Mouse (Mus musculus): ENCODE measurements around the gene Myo5c. TPM values are rescaled to one million over a fixed set of nuclear protein-coding genes. Genes with fewer than 3 reads are reported as not detected.

Gene Myo5c
- polyA plus RNA-seq, 1 experiment: 8.4 TPM

DNA sequence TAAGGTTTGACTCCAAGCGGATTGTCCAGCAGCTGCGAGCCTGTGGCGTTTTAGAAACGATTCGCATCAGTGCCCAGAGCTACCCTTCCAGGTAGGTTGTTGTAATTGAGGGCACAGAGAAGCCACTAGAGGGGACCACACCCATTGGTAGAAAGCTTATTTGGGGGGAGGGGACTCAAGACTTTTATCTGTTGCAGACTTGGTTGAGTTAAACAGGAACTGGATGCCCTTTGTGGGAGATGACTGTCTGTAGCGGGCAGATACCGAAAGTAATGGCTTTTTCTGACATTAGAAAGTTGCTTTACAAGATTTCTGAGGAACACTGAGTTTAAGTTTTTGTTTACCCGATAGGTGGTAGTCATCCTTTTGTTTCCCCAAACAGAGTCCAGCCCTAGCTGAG is 39.7 kb downstream of the Myo5c start:
- Histone ChIP-seq H3K27me3 (ENCODE audit: control insufficient read depth, insufficient read depth, low read length) (no peaks in the 10 kb centered on the region), H3K36me3 (ENCODE audit: control insufficient read depth, insufficient read depth, low read length) (no peaks in the 10 kb centered on the region), H3K4me3 (ENCODE audit: control insufficient read depth, insufficient read depth, low read length) (no peak overlapping the region), H3K4me1 (replicated peaks; ENCODE audit: control insufficient read depth, insufficient read depth, low read length) (no peaks in the 10 kb centered on the region), H3K27ac (ENCODE audit: control insufficient read depth, insufficient read depth, low read length) (no peak overlapping the region)
- DNase-seq: no peak
- 92% methylated on average over 8 of the region's 8 CpGs for WGBS
- TF ChIP-seq POLR2A (IDR thresholded peaks at IDR 0.05; ENCODE audit: control insufficient read depth, extremely low read depth, insufficient read depth, low read length, poor library complexity): no peak
- TF ChIP-seq CTCF (IDR thresholded peaks at IDR 0.05; ENCODE audit: borderline replicate concordance, control insufficient read depth, extremely low read depth, insufficient read depth, low read length, poor library complexity): no peak

- no peak for DNase-seq
- Histone ChIP-seq H3K27ac (ENCODE audit: control insufficient read depth, insufficient read depth, low read length) (no peak overlapping the region), H3K4me1 (replicated peaks; ENCODE audit: control insufficient read depth, insufficient read depth, low read length) (no peaks in the 10 kb centered on the region), H3K36me3 (ENCODE audit: control insufficient read depth, insufficient read depth, low read length) (no peaks in the 10 kb centered on the region), H3K4me3 (ENCODE audit: control insufficient read depth, insufficient read depth, low read length) (no peak overlapping the region), H3K27me3 (ENCODE audit: control insufficient read depth, insufficient read depth, low read length) (no peaks in the 10 kb centered on the region)
- TF ChIP-seq POLR2A (IDR thresholded peaks at IDR 0.05; ENCODE audit: control insufficient read depth, extremely low read depth, insufficient read depth, low read length, poor library complexity) (no peak), CTCF (IDR thresholded peaks at IDR 0.05; ENCODE audit: borderline replicate concordance, control insufficient read depth, extremely low read depth, insufficient read depth, low read length, poor library complexity) (no peak)
- 89% methylated on average over 6 of the region's 6 CpGs for WGBS
These were observed 41.8 kb downstream of the Myo5c start for GRCm38 (mm10) chr9:75273646-75274045.

DNA sequence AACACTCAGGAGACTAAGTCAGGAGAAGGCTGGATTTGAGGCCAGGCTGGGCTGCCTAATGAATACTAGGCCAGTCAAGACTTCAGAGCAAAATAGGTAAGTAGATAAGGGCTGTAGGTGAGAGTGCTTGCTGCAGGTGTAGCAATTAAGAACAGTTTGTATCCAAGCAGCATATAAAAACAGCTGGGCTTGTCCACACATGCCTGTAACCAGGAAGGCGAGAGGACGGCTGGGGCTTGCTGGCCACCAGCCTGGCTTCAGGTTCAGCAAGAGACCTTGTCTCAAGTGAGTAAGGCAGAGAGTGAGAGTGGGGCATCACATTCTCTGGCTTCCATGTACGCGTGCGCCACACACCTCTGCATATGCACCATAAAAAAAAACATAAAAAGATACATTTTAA is 42.7 kb downstream of the Myo5c start:
- no peak for DNase-seq
- no peaks in the 10 kb centered on the region for H3K27me3 ChIP-seq (ENCODE audit: control insufficient read depth, insufficient read depth, low read length)
- TF ChIP-seq POLR2A (IDR thresholded peaks at IDR 0.05; ENCODE audit: control insufficient read depth, extremely low read depth, insufficient read depth, low read length, poor library complexity) (no peak), CTCF (IDR thresholded peaks at IDR 0.05; ENCODE audit: borderline replicate concordance, control insufficient read depth, extremely low read depth, insufficient read depth, low read length, poor library complexity) (no peak)
- no peaks in the 10 kb centered on the region for H3K36me3 ChIP-seq (ENCODE audit: control insufficient read depth, insufficient read depth, low read length)
- H3K27ac ChIP-seq (ENCODE audit: control insufficient read depth, insufficient read depth, low read length): no peak overlapping the region
- H3K4me3 ChIP-seq (ENCODE audit: control insufficient read depth, insufficient read depth, low read length): no peak overlapping the region
- 92% methylated on average over 5 of the region's 5 CpGs for WGBS
- no peaks in the 10 kb centered on the region for H3K4me1 ChIP-seq (replicated peaks; ENCODE audit: control insufficient read depth, insufficient read depth, low read length)

- Histone ChIP-seq H3K27ac (ENCODE audit: control insufficient read depth, insufficient read depth, low read length) (no peak overlapping the region), H3K27me3 (ENCODE audit: control insufficient read depth, insufficient read depth, low read length) (no peaks in the 10 kb centered on the region), H3K4me1 (replicated peaks; ENCODE audit: control insufficient read depth, insufficient read depth, low read length) (no peaks in the 10 kb centered on the region), H3K4me3 (ENCODE audit: control insufficient read depth, insufficient read depth, low read length) (no peak overlapping the region), H3K36me3 (ENCODE audit: control insufficient read depth, insufficient read depth, low read length) (no peaks in the 10 kb centered on the region)
- TF ChIP-seq POLR2A (IDR thresholded peaks at IDR 0.05; ENCODE audit: control insufficient read depth, extremely low read depth, insufficient read depth, low read length, poor library complexity) (no peak), CTCF (IDR thresholded peaks at IDR 0.05; ENCODE audit: borderline replicate concordance, control insufficient read depth, extremely low read depth, insufficient read depth, low read length, poor library complexity) (no peak)
- DNase-seq: no peak
- WGBS: 96% methylated on average over 9 of the region's 9 CpGs
These were observed 43.2 kb downstream of the Myo5c start for GRCm38 (mm10) chr9:75275051-75275450.

GRCm38 (mm10) chr9:75280814-75281213 is 49.0 kb downstream of the Myo5c start:
- 83% methylated on average over 5 of the region's 5 CpGs for WGBS
- no peak overlapping the region for H3K4me3 ChIP-seq (ENCODE audit: control insufficient read depth, insufficient read depth, low read length)
- H3K27ac ChIP-seq (ENCODE audit: control insufficient read depth, insufficient read depth, low read length): no peak overlapping the region
- DNase-seq: peak; percentile 58
- H3K4me1 ChIP-seq (replicated peaks; ENCODE audit: control insufficient read depth, insufficient read depth, low read length): no peaks in the 10 kb centered on the region
- TF ChIP-seq POLR2A (IDR thresholded peaks at IDR 0.05; ENCODE audit: control insufficient read depth, extremely low read depth, insufficient read depth, low read length, poor library complexity): no peak
- TF ChIP-seq CTCF (IDR thresholded peaks at IDR 0.05; ENCODE audit: borderline replicate concordance, control insufficient read depth, extremely low read depth, insufficient read depth, low read length, poor library complexity): no peak
- H3K27me3 ChIP-seq (ENCODE audit: control insufficient read depth, insufficient read depth, low read length): no peaks in the 10 kb centered on the region
- H3K36me3 ChIP-seq (ENCODE audit: control insufficient read depth, insufficient read depth, low read length): no peaks in the 10 kb centered on the region

- H3K27me3 ChIP-seq (ENCODE audit: control insufficient read depth, insufficient read depth, low read length): no peaks in the 10 kb centered on the region
- no peaks in the 10 kb centered on the region for H3K36me3 ChIP-seq (ENCODE audit: control insufficient read depth, insufficient read depth, low read length)
- no peaks in the 10 kb centered on the region for H3K4me1 ChIP-seq (replicated peaks; ENCODE audit: control insufficient read depth, insufficient read depth, low read length)
- TF ChIP-seq CTCF (IDR thresholded peaks at IDR 0.05; ENCODE audit: borderline replicate concordance, control insufficient read depth, extremely low read depth, insufficient read depth, low read length, poor library complexity): no peak
- no peak for TF ChIP-seq POLR2A (IDR thresholded peaks at IDR 0.05; ENCODE audit: control insufficient read depth, extremely low read depth, insufficient read depth, low read length, poor library complexity)
- no peak for DNase-seq
- no peak overlapping the region for H3K4me3 ChIP-seq (ENCODE audit: control insufficient read depth, insufficient read depth, low read length)
- H3K27ac ChIP-seq (ENCODE audit: control insufficient read depth, insufficient read depth, low read length): no peak overlapping the region
- WGBS: 95% methylated on average over 2 of the region's 2 CpGs
These were observed 50.4 kb downstream of the Myo5c start for GRCm38 (mm10) chr9:75282179-75282578.

- H3K36me3 ChIP-seq (ENCODE audit: control insufficient read depth, insufficient read depth, low read length): no peaks in the 10 kb centered on the region
- no peak overlapping the region for H3K27ac ChIP-seq (ENCODE audit: control insufficient read depth, insufficient read depth, low read length)
- H3K4me1 ChIP-seq (replicated peaks; ENCODE audit: control insufficient read depth, insufficient read depth, low read length): no peaks in the 10 kb centered on the region
- no peak overlapping the region for H3K4me3 ChIP-seq (ENCODE audit: control insufficient read depth, insufficient read depth, low read length)
- TF ChIP-seq CTCF (IDR thresholded peaks at IDR 0.05; ENCODE audit: borderline replicate concordance, control insufficient read depth, extremely low read depth, insufficient read depth, low read length, poor library complexity) (no peak), POLR2A (IDR thresholded peaks at IDR 0.05; ENCODE audit: control insufficient read depth, extremely low read depth, insufficient read depth, low read length, poor library complexity) (no peak)
- H3K27me3 ChIP-seq (ENCODE audit: control insufficient read depth, insufficient read depth, low read length): no peaks in the 10 kb centered on the region
- 19% methylated on average over 3 of the region's 3 CpGs for WGBS
- peak; percentile 38 for DNase-seq
These were observed 51.0 kb downstream of the Myo5c start for GRCm38 (mm10) chr9:75282830-75283229.

Data from thymus, adult 2 months (tissue).